Comparison of ENCODE assay signal across 35 mouse cellular contexts in genomic region chr9:78790155-78790554, GRCm38 (mm10).
"Had no signal": no experiment of that assay in that cellular context is flagged by ENCODE, and none has a peak within 500 bp of the region (broad histone marks: within the 10 kb centered on the region; RNA-seq: fewer than 3 reads in every experiment).

No protein-coding gene starts in this region.

- H3K4me1 ChIP-seq: heart, embryonic 10.5 days; heart, embryonic 12.5 days; heart, embryonic 13.5 days; heart, embryonic 15.5 days; hindbrain, embryonic 10.5 days; hindbrain, embryonic 12.5 days; hindbrain, embryonic 13.5 days; hindbrain, embryonic 15.5 days; intestine, embryonic 15.5 days; kidney, embryonic 15.5 days had no signal

- H3K9me3 ChIP-seq: heart, embryonic 10.5 days; heart, embryonic 12.5 days; heart, embryonic 13.5 days; heart, embryonic 15.5 days; hindbrain, embryonic 10.5 days; hindbrain, embryonic 12.5 days; hindbrain, embryonic 13.5 days; hindbrain, embryonic 15.5 days; intestine, embryonic 15.5 days; kidney, embryonic 15.5 days had no signal

- H3K27me3 ChIP-seq: heart, embryonic 12.5 days; heart, embryonic 15.5 days; hindbrain, embryonic 12.5 days; hindbrain, embryonic 13.5 days; hindbrain, embryonic 15.5 days; intestine, embryonic 15.5 days had no signal

- H3K27ac ChIP-seq: heart, embryonic 10.5 days; heart, embryonic 13.5 days; heart, embryonic 15.5 days; hindbrain, embryonic 10.5 days; hindbrain, embryonic 12.5 days; hindbrain, embryonic 13.5 days; hindbrain, embryonic 14.5 days; hindbrain, embryonic 15.5 days; hindbrain, postnatal 0 days; intestine, embryonic 15.5 days; kidney, embryonic 15.5 days; kidney, postnatal 0 days; layer of hippocampus, adult 2 months had no signal

- DNase-seq: heart, postnatal 10 days; heart, postnatal 14 days; heart, postnatal 36 days; heart, postnatal 4 days; kidney, adult 11 months; kidney, adult 18-20 months; kidney, adult 2 months; kidney, adult 8-10 months; kidney, adult 9 months; kidney, postnatal 10 days; kidney, postnatal 14 days; kidney, postnatal 25 days; kidney, postnatal 36 days; kidney, postnatal 4 days; layer of hippocampus, adult 9-11 months; layer of hippocampus, postnatal 36 days had no signal

- H3K4me3 ChIP-seq: heart, embryonic 10.5 days; heart, embryonic 12.5 days; heart, embryonic 13.5 days; heart, embryonic 15.5 days; hindbrain, embryonic 10.5 days; hindbrain, embryonic 12.5 days; hindbrain, embryonic 13.5 days; hindbrain, embryonic 15.5 days; intestine, embryonic 15.5 days; kidney, embryonic 15.5 days; layer of hippocampus, adult 2 months had no signal

- H3K36me3 ChIP-seq: heart, embryonic 10.5 days; heart, embryonic 12.5 days; heart, embryonic 13.5 days; heart, embryonic 15.5 days; hindbrain, embryonic 10.5 days; hindbrain, embryonic 12.5 days; hindbrain, embryonic 13.5 days; hindbrain, embryonic 15.5 days; intestine, embryonic 15.5 days; kidney, embryonic 15.5 days had no signal

- ATAC-seq: hindbrain, embryonic 16.5 days; inflammation-experienced regulatory T-cells, adult 6 months; intestine, embryonic 15.5 days; intestine, embryonic 16.5 days; intestine, postnatal 0 days had no signal

- H3K4me2 ChIP-seq: heart, embryonic 11.5 days; heart, embryonic 12.5 days; heart, embryonic 13.5 days; heart, embryonic 15.5 days; hindbrain, embryonic 12.5 days; hindbrain, embryonic 13.5 days; hindbrain, embryonic 14.5 days; hindbrain, embryonic 15.5 days; intestine, embryonic 15.5 days; kidney, embryonic 15.5 days had no signal

- H3K9ac ChIP-seq: heart, embryonic 12.5 days; heart, embryonic 13.5 days; heart, embryonic 15.5 days; hindbrain, embryonic 12.5 days; hindbrain, embryonic 13.5 days; hindbrain, embryonic 14.5 days; hindbrain, embryonic 15.5 days; intestine, embryonic 15.5 days; kidney, embryonic 15.5 days had no signal
